Mouse (Mus musculus): ENCODE measurements around the gene Spp1. TPM values are rescaled to one million over a fixed set of nuclear protein-coding genes. Genes with fewer than 3 reads are reported as not detected.

Gene Spp1
- 1 to 10 TPM; 1.9 to 4.2 TPM for total RNA-seq (2021)
- long read RNA-seq, experiment 1, partial matches to known transcripts, result 0 of 2 reads
- long read RNA-seq, experiment 1, other reads (novel, unspliced or antisense), result 0 of 2 reads
- long read RNA-seq, experiment 2, transcript Spp1-201 (7 exons, 1,410 nt), result major isoform, 7 of 8 reads
- long read RNA-seq, experiment 2, partial matches to known transcripts, result 0 of 8 reads
- long read RNA-seq, experiment 2, other reads (novel, unspliced or antisense), result 1 of 8 reads

GRCm38 (mm10) chr5:104434835-104435301 is at the start of gene Spp1:
TSS of gene Spp1 (plus strand) at chr5:104435118.
- no peak for DNase-seq (ENCODE audit: low spot score)

- no peak for DNase-seq (ENCODE audit: low spot score)
Observed at GRCm38 (mm10) chr5:104385521-104385920, 49.4 kb upstream of the Spp1 start.

- no peak for DNase-seq (ENCODE audit: low spot score)
Observed at GRCm38 (mm10) chr5:104386908-104387307, 48.0 kb upstream of the Spp1 start.

GRCm38 (mm10) chr5:104390962-104391361 is 44.0 kb upstream of the Spp1 start:
- no peak for DNase-seq (ENCODE audit: low spot score)

GRCm38 (mm10) chr5:104392784-104393183 is 42.1 kb upstream of the Spp1 start:
- DNase-seq (ENCODE audit: low spot score), result no peak

- no peak for DNase-seq (ENCODE audit: low spot score)
Observed at GRCm38 (mm10) chr5:104396286-104396685, 38.6 kb upstream of the Spp1 start.

- no peak for DNase-seq (ENCODE audit: low spot score)
Observed at GRCm38 (mm10) chr5:104398001-104398400, 36.9 kb upstream of the Spp1 start.

GRCm38 (mm10) chr5:104399291-104399950 is 35.5 kb upstream of the Spp1 start:
- DNase-seq (ENCODE audit: low spot score), result no peak

- DNase-seq (ENCODE audit: low spot score), result no peak
Observed at GRCm38 (mm10) chr5:104399970-104400369, 34.9 kb upstream of the Spp1 start.

- DNase-seq (ENCODE audit: low spot score), result no peak
Observed at GRCm38 (mm10) chr5:104402651-104403050, 32.3 kb upstream of the Spp1 start.

GRCm38 (mm10) chr5:104403351-104403750 is 31.6 kb upstream of the Spp1 start:
- no peak for DNase-seq (ENCODE audit: low spot score)

GRCm38 (mm10) chr5:104404551-104404950 is 30.4 kb upstream of the Spp1 start:
- DNase-seq (ENCODE audit: low spot score), result no peak

GRCm38 (mm10) chr5:104405051-104405450 is 29.9 kb upstream of the Spp1 start:
- DNase-seq (ENCODE audit: low spot score), result no peak

- DNase-seq (ENCODE audit: low spot score), result no peak
Observed at GRCm38 (mm10) chr5:104406756-104407155, 28.2 kb upstream of the Spp1 start.

- peak; percentile 15 for DNase-seq (ENCODE audit: low spot score)
Observed at GRCm38 (mm10) chr5:104407541-104408231, 27.2 kb upstream of the Spp1 start.

GRCm38 (mm10) chr5:104408549-104408948 is 26.4 kb upstream of the Spp1 start:
- no peak for DNase-seq (ENCODE audit: low spot score)

GRCm38 (mm10) chr5:104415999-104416398 is 18.9 kb upstream of the Spp1 start:
- DNase-seq (ENCODE audit: low spot score), result no peak

GRCm38 (mm10) chr5:104417028-104417427 is 17.9 kb upstream of the Spp1 start:
- DNase-seq (ENCODE audit: low spot score), result no peak

GRCm38 (mm10) chr5:104417721-104418120 is 17.2 kb upstream of the Spp1 start:
- DNase-seq (ENCODE audit: low spot score), result no peak

GRCm38 (mm10) chr5:104422039-104422438 is 12.9 kb upstream of the Spp1 start:
- DNase-seq (ENCODE audit: low spot score), result no peak

- DNase-seq (ENCODE audit: low spot score), result no peak
Observed at GRCm38 (mm10) chr5:104423861-104424260, 11.1 kb upstream of the Spp1 start.

- no peak for DNase-seq (ENCODE audit: low spot score)
Observed at GRCm38 (mm10) chr5:104425949-104426348, 9.0 kb upstream of the Spp1 start.

GRCm38 (mm10) chr5:104432886-104433285 is 2.0 kb upstream of the Spp1 start:
- peak; percentile 6 for DNase-seq (ENCODE audit: low spot score)
